7 mouse cellular contexts compared by ENCODE assay signal in the genomic region with DNA sequence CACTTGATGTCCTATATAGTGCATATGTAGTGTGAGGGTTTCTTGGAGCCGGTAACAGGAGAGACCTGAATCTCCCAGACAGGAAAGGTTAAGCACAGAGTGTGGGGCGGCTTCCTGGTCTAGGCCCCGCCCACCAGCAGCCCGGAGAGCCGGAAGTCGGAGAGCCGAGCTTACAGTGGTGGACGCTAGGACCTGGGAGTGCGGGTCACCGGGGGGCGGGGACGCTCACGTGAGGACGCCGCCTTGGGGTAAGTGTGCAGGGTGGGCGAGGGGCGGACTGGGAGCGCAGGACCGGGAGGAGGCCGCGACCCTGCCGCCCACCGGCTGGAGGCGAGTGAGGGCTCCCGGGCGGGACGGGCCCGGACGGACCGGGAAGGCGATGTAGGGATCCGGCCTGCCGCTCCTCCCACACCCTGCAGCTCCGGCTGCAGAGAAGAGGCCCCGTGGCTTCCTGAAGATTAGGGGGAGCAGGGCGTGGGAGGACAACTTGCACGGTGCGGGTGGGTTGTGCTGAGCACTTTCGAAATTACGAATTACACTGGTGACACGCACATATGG. TPM values are rescaled to one million over a fixed set of nuclear protein-coding genes. Genes with fewer than 3 reads are reported as not detected.
A peak's percentile ranks its signal among the peaks of the same experiment; 100 is the strongest.
DNase-seq lines count a peak whose midpoint lies in the region; ATAC-seq lines count a peak whose summit lies in the region.

Gene Washc1 (plus strand): TSS at position 144 of the 558 bp plus-strand sequence.

- no peaks in the 10 kb centered on the region for H3K27me3 ChIP-seq in embryonic facial prominence, embryonic 10.5 days (replicated peaks; ENCODE audit: low read depth, poor library complexity, severe bottlenecking)
- no peaks in the 10 kb centered on the region for H3K27me3 ChIP-seq in limb, embryonic 11.5 days (ENCODE audit: control insufficient read depth, insufficient read depth, low read length)
- H3K27me3 ChIP-seq in midbrain, embryonic 14.5 days (ENCODE audit: control insufficient read depth, insufficient read depth, low read length): no peaks in the 10 kb centered on the region

- H3K4me1 ChIP-seq in embryonic facial prominence, embryonic 10.5 days: peaks cover 21% of the 10 kb centered on the region
- peaks cover 5% of the 10 kb centered on the region; the same call in 1 of the 2 replicates for H3K4me1 ChIP-seq in limb, embryonic 11.5 days (ENCODE audit: control insufficient read depth, insufficient read depth, low read length)
- peaks cover 10% of the 10 kb centered on the region for H3K4me1 ChIP-seq in midbrain, embryonic 14.5 days (ENCODE audit: control insufficient read depth, insufficient read depth, low read length)

- H3K27ac ChIP-seq in embryonic facial prominence, embryonic 10.5 days (replicated peaks): peak within 1 kb of the TSS; percentile 93
- no peak within 1 kb of the TSS for H3K27ac ChIP-seq in limb, embryonic 11.5 days (replicated peaks; ENCODE audit: low read depth, low read length)
- H3K27ac ChIP-seq in midbrain, embryonic 14.5 days (replicated peaks; ENCODE audit: low read depth, low read length): peak within 1 kb of the TSS; percentile 68; the same call in 1 of the 2 replicates

- peak; percentile 93 for DNase-seq in adrenal gland, postnatal 10 days
- peak; percentile 98 for DNase-seq in embryonic facial prominence, embryonic 10.5 days (ENCODE audit: low spot score)
- DNase-seq in kidney, adult 18-20 months: peak; percentile 90
- DNase-seq in limb, embryonic 11.5 days (ENCODE audit: low spot score): peak; percentile 96
- peak; percentile 96 for DNase-seq in midbrain, embryonic 14.5 days
- DNase-seq in spleen, adult 18-20 months: peak; percentile 76 to 86

- 0% methylated on average over 41 of the region's 41 CpGs for WGBS in embryonic facial prominence, embryonic 10.5 days
- WGBS in limb, embryonic 11.5 days: 1% methylated on average over 32 of the region's 41 CpGs
- under 1% methylated on average over 41 of the region's 41 CpGs for WGBS in midbrain, embryonic 14.5 days

- H3K9me3 ChIP-seq in embryonic facial prominence, embryonic 10.5 days: no peaks in the 10 kb centered on the region
- H3K9me3 ChIP-seq in limb, embryonic 11.5 days (ENCODE audit: control insufficient read depth, low read length): no peaks in the 10 kb centered on the region
- no peaks in the 10 kb centered on the region for H3K9me3 ChIP-seq in midbrain, embryonic 14.5 days (ENCODE audit: control insufficient read depth, low read length)

- peak within 1 kb of the TSS; percentile 94 for H3K4me3 ChIP-seq in embryonic facial prominence, embryonic 10.5 days
- H3K4me3 ChIP-seq in limb, embryonic 11.5 days (ENCODE audit: low read depth, low read length): peak within 1 kb of the TSS; percentile 81
- H3K4me3 ChIP-seq in midbrain, embryonic 14.5 days (replicated peaks; ENCODE audit: low read depth, low read length): peak within 1 kb of the TSS; percentile 76

- H3K36me3 ChIP-seq in embryonic facial prominence, embryonic 10.5 days (replicated peaks): peaks cover 29% of the 10 kb centered on the region
- peaks cover 12% of the 10 kb centered on the region; the same call in 1 of the 2 replicates for H3K36me3 ChIP-seq in limb, embryonic 11.5 days (ENCODE audit: control insufficient read depth, insufficient read depth, low read length)
- H3K36me3 ChIP-seq in midbrain, embryonic 14.5 days (ENCODE audit: control insufficient read depth, insufficient read depth, low read length): peaks cover 29% of the 10 kb centered on the region

- H3K4me2 ChIP-seq in limb, embryonic 11.5 days (ENCODE audit: low read depth, severe bottlenecking): peak within 1 kb of the TSS; percentile 49
- peak within 1 kb of the TSS; percentile 69 for H3K4me2 ChIP-seq in midbrain, embryonic 14.5 days (ENCODE audit: low read length)

- H3K9ac ChIP-seq in limb, embryonic 11.5 days (ENCODE audit: low read length): peak within 1 kb of the TSS; percentile 70
- peak within 1 kb of the TSS; percentile 75 for H3K9ac ChIP-seq in midbrain, embryonic 14.5 days (replicated peaks; ENCODE audit: low read length)

- peak; percentile 76 for ATAC-seq in granulocyte monocyte progenitor cell, adult 5-6 weeks (replicated peaks; ENCODE audit: poor library complexity, severe bottlenecking)
- ATAC-seq in limb, embryonic 11.5 days (ENCODE audit: insufficient number of reproducible peaks, low FRiP score, low TSS enrichment, low read depth): peak; percentile 96
- peak; percentile 98 for ATAC-seq in midbrain, embryonic 14.5 days (ENCODE audit: low FRiP score, low TSS enrichment)

RNA-seq across cellular contexts. Expression of gene Washc1, which starts in this region (rescaled TPM):
- 10 to 100 TPM; 28.5 to 35.5 TPM for total RNA-seq in adrenal gland, postnatal 10 days (2021)
- 32.6 and 34.0 TPM in 2 replicates for polyA plus RNA-seq in embryonic facial prominence, embryonic 10.5 days (2016; fragmentation: Nextera tagmentation; extraction: Ambion mirVana)
- total RNA-seq in granulocyte monocyte progenitor cell, adult 5-6 weeks (2014; fragmentation: Nextera tagmentation): 19.3 and 28.6 TPM in 2 replicates
- 22.5 and 25.5 TPM in 2 replicates for total RNA-seq in granulocyte monocyte progenitor cell, adult 5-6 weeks (2017)
- 34.4 and 36.9 TPM in 2 replicates for polyA plus RNA-seq in limb, embryonic 11.5 days (2014; fragmentation: Nextera tagmentation; extraction: Ambion mirVana)
- polyA plus RNA-seq in midbrain, embryonic 14.5 days (2014; fragmentation: Nextera tagmentation; extraction: Ambion mirVana): 36.2 and 41.4 TPM in 2 replicates
